Mouse (Mus musculus) heart, adult 2 months (tissue): ENCODE measurements around the gene Ifitm1. TPM values are rescaled to one million over a fixed set of nuclear protein-coding genes. Genes with fewer than 3 reads are reported as not detected.

ENCODE experiments used
- DNase-seq, 2 experiments: peaks; one replicate each; pipeline ENCODE4 v3.0.0; 2021
- H3K27ac ChIP-seq: fragments of 200-600 bp; 2 replicates; pipeline ENCODE4 v1.8.1; 2022
- H3K27me3 ChIP-seq: fragments of 200-500 bp; 2 replicates; pipeline ENCODE4 v1.6.1; 2012; ENCODE audit warnings: mild to moderate bottlenecking, low read length, inconsistent platforms, mixed read lengths; ENCODE audit not compliant: control insufficient read depth, insufficient read depth
- H3K36me3 ChIP-seq: fragments of 200-500 bp; 2 replicates; pipeline ENCODE4 v1.6.1; 2012; ENCODE audit warnings: low read length, inconsistent platforms; ENCODE audit not compliant: control insufficient read depth, insufficient read depth
- H3K4me1 ChIP-seq: fragments of 200-500 bp; 2 replicates; pipeline ENCODE4 v1.6.1; 2011; ENCODE audit warnings: low read length; ENCODE audit not compliant: control insufficient read depth, insufficient read depth
- H3K4me3 ChIP-seq: fragments of 200-600 bp; 2 replicates; pipeline ENCODE4 v1.8.1; 2022
- H3K79me2 ChIP-seq: fragments of 200-500 bp; replicated peaks from 2 replicates; pipeline ENCODE4 v1.6.1; 2012; ENCODE audit warnings: mild to moderate bottlenecking, inconsistent platforms, low read length, moderate library complexity, mixed read lengths; ENCODE audit not compliant: control insufficient read depth, insufficient read depth
- H3K9ac ChIP-seq: fragments of 200-500 bp; 2 replicates; pipeline ENCODE4 v1.6.1; 2012; ENCODE audit warnings: low read depth, mild to moderate bottlenecking, control low read depth, inconsistent platforms, low read length, mixed read lengths
- CTCF ChIP-seq: fragments of 200-600 bp; IDR thresholded peaks from 2 replicates; pipeline ENCODE4 v1.8.1; 2022; ENCODE audit warnings: antibody characterized with exemption, mild to moderate bottlenecking, moderate library complexity
- EP300 ChIP-seq: fragments of 200-500 bp; IDR thresholded peaks from 2 replicates; pipeline ENCODE4 v1.6.1; 2011; ENCODE audit warnings: low read depth, low read length, control low read depth; ENCODE audit not compliant: insufficient read depth
- POLR2A ChIP-seq: fragments of 200-500 bp; IDR thresholded peaks from 2 replicates; pipeline ENCODE4 v1.6.1; 2011; ENCODE audit warnings: mild to moderate bottlenecking, low read depth, low read length, control low read depth; ENCODE audit not compliant: insufficient read depth
- WGBS: fragments of 180-500 bp; shearing (Covaris S2); methylation state at CpG from one replicate; pipeline ENCODE4 v1.1.7; 2018; 5-methylcytosine and 5-hydroxymethylcytosine counted together
- intact Hi-C: fragments of 180-260 bp; cut with DNase I; formaldehyde crosslinking; loops from one replicate; pipeline ENCODE4 v1.15.1; 2025
- polyA plus RNA-seq: library from polyadenylated mRNA; depleted of rRNA; stranded (reverse); fragments of >200 nt; gene quantifications from 2 replicates; pipeline ENCODE4 v1.2.3, GENCODE M21; 2012
- total RNA-seq, 2 experiments: library from RNA; stranded (reverse); gene quantifications; 2 replicates each; pipeline ENCODE4 v1.2.3; 2021

Gene Ifitm1
- total and polyA plus RNA-seq, 3 experiments: 6.1 to 52.2 (median 7.7) TPM

DNA sequence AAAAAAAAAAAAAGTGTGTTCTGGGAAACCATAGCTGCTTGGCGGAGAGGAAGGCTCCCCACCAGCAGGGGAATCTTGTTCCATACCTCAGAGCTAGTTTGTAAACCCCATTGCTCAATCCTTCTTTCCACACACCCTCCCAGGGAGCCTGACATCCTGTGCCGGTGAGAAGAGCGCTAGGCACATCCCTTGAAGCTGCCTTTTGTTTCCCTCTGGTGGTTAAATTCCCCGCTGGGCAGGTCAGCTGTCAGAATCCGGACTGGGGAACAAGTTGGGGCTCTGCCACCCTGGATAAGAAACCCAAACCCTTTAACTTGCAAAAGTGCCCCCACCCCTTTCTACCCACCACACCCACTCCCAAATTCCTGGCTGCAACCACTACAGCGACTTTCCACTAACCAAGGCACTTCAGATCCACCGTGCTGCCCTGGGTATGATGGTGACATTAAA is 41.3 kb downstream of the Ifitm1 start:
- H3K4me3 ChIP-seq: no peak overlapping the region; the same call in 1 of the 2 replicates
- WGBS: 10% methylated on average over 7 of the region's 7 CpGs

DNA sequence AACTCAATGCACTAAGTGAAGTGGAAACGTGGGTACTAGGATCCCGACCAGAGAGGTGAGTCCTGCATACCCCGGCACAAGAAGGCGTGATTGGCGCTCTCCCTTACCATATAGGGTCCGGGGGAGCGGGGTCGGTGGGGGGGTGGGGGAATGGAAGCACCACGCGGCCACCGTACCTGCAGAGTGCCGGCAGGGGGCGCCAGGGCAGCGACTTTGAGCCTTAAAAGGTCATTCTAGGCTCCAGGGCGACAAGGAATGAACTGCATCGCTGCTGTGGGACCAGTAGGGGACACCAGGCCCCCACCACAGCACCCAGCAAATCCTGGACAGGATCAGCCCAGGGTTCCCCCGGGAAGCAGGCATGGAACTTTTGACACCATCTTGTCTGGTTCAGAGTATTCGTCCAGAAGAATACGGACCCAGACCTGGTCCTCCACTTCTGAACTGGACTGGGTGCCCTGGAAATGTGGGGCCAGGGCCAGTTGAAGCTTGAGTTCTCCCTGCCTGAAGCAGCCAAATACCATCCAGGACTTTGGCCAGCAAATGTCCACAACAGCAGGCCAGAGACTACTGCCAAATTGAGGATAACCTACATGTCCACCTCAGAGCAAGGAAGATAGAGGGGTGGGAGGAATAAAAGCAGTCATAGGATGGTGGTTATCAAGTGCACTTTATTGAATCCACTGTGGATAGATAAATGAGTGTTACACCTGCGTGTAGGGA is 42.1 kb downstream of the Ifitm1 start:
- Histone ChIP-seq H3K79me2 (no peaks in the 10 kb centered on the region), H3K9ac (peak overlapping the region; percentile 89), H3K4me3 (peak overlapping the region; percentile 72), H3K27me3 (no peaks in the 10 kb centered on the region), H3K4me1 (peaks cover 10% of the 10 kb centered on the region), H3K27ac (peak overlapping the region; percentile 96), H3K36me3 (no peaks in the 10 kb centered on the region)
- intact Hi-C loops: loop anchor here (1.0 to 5.0 kb wide), 6 partner anchors 37 to 163 kb away; partner anchors contain the start of genes Pgghg and Rnh1
- WGBS: 3% methylated on average over 20 of the region's 20 CpGs
- DNase-seq: peak; percentile 88
- TF ChIP-seq EP300 (peak; percentile 97), POLR2A (peak; percentile 59), CTCF (no peak; the same call in 1 of the 2 replicates)

More for the DNA sequence above, 41.3 kb downstream of the Ifitm1 start:
- intact Hi-C loops: loop anchor here (2.0 to 5.0 kb wide), 3 partner anchors 36 to 164 kb away; partner anchors contain the start of gene Rnh1
- peak; percentile 61 to 64 for DNase-seq
- TF ChIP-seq CTCF: peak; percentile 39
- TF ChIP-seq POLR2A: no peak
- no peaks in the 10 kb centered on the region for H3K27me3 ChIP-seq
- H3K79me2 ChIP-seq: no peaks in the 10 kb centered on the region
- H3K36me3 ChIP-seq: no peaks in the 10 kb centered on the region
- H3K4me1 ChIP-seq: peaks cover 10% of the 10 kb centered on the region
- no peak overlapping the region for H3K9ac ChIP-seq
- peak overlapping the region; percentile 96 for H3K27ac ChIP-seq

DNA sequence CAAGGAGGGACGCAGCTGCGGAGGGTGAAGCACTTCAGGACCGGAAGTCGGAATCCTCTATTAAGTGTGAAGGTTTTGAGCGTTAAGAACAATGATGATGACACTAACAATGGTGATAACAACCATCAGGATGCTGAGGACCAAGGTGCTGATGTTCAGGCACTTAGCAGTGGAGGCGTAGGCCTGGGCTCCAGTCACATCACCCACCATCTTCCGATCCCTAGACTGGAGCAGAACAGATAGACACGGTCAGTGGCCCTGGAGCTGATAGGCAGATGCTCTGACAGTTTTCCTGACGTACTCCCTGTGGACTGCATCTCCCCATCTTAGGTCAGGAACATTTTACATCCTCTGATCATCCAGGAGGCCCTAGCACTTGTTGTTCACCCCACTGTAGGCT is 42.6 kb downstream of the Ifitm1 start:
- H3K79me2 ChIP-seq: no peaks in the 10 kb centered on the region
- DNase-seq: peak; percentile 14 to 44
- peak overlapping the region; percentile 96 for H3K27ac ChIP-seq
- peak overlapping the region; percentile 72 for H3K4me3 ChIP-seq
- peak overlapping the region; percentile 89 for H3K9ac ChIP-seq
- intact Hi-C loops: loop anchor here (1.0 to 5.0 kb wide), 8 partner anchors 15 to 163 kb away; partner anchors contain the start of genes Pgghg and Rnh1
- no peaks in the 10 kb centered on the region for H3K27me3 ChIP-seq
- no peaks in the 10 kb centered on the region for H3K36me3 ChIP-seq
- TF ChIP-seq POLR2A: no peak
- no peak for TF ChIP-seq EP300
- TF ChIP-seq CTCF: no peak
- peaks cover 10% of the 10 kb centered on the region for H3K4me1 ChIP-seq
- 34% methylated on average over 9 of the region's 9 CpGs for WGBS

DNA sequence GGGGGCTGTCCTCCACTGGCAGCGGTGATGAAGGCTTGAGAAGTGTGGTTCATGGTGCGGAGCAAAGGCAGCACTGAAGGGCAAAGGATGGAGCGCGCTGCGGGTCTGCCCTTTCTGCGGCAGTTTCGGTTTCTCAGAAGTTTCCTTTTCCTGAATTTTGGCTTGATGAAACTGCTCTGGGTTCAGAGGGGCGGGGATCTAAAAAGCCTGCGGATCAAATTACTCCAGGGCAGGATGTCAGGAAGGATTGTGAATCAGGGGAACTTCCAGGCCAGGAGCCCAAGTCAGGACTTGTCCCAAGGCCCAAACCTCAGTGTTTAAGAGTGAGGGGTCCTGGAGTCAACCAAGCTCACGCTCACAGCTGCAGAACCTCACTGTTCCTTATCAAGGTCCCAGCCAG is 43.6 kb downstream of the Ifitm1 start, which contains the start of gene Ifitm3:
Gene Ifitm3 (minus strand): TSS at position 178 of the 400 bp plus-strand sequence.
- 19% methylated on average over 10 of the region's 10 CpGs for WGBS
- Histone ChIP-seq H3K27ac (peak within 1 kb of the TSS; percentile 96), H3K4me3 (peak within 1 kb of the TSS; percentile 72), H3K79me2 (no peaks in the 10 kb centered on the region), H3K27me3 (no peaks in the 10 kb centered on the region), H3K4me1 (peaks cover 10% of the 10 kb centered on the region), H3K9ac (peak within 1 kb of the TSS; percentile 89), H3K36me3 (no peaks in the 10 kb centered on the region)
- TF ChIP-seq CTCF (no peak), EP300 (0 out of 2 replicates have a peak, but pooled peaks have one; percentile 31), POLR2A (peak; percentile 97)
- intact Hi-C loops: loop anchor here (1.0 to 2.0 kb wide), 2 partner anchors 14 to 31 kb away; no protein-coding TSS in a partner anchor
- peak; percentile 80 to 81 for DNase-seq

DNA sequence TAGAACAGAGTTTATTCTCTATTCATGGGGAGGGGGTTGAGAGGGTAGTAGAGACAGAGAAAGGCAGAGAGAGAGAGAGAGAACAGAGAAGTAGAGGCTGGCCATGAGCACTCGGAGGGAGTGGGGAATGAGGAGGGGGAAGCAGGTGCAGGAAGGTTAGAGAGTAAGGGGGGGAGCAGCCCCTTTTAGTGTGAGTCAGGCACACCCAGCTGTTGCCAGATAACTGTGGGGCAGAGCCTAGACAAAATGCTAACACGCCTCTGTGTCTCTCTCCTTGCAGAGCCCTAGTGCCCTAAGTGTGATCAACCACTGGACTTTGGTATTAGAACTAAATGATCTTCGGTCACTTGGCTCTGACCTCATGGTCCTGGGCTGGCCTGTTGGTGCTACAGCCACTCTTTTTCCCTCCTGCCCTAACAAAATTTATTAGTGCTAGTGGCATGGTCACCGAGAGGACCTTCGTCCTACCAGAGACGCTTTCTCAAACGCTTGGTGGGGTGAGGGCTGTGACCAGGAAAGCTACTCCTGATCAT is 44.3 kb downstream of the Ifitm1 start:
- H3K4me3 ChIP-seq: no peak overlapping the region
- no peaks in the 10 kb centered on the region for H3K79me2 ChIP-seq
- H3K36me3 ChIP-seq: no peaks in the 10 kb centered on the region
- peak overlapping the region; percentile 96 for H3K27ac ChIP-seq
- DNase-seq: no peak
- 91% methylated on average over 7 of the region's 7 CpGs for WGBS
- TF ChIP-seq CTCF (no peak), EP300 (no peak), POLR2A (no peak)
- H3K4me1 ChIP-seq: peaks cover 10% of the 10 kb centered on the region
- no peaks in the 10 kb centered on the region for H3K27me3 ChIP-seq
- H3K9ac ChIP-seq: peak overlapping the region; percentile 46; the same call in 1 of the 2 replicates
- intact Hi-C loops: loop anchor here (2.0 kb wide), 1 partner anchor 13 kb away; no protein-coding TSS in a partner anchor
